Mouse (Mus musculus): ENCODE results near the gene Gm2042. TPM values are rescaled to one million over a fixed set of nuclear protein-coding genes. Genes with fewer than 3 reads are reported as not detected.

Gm2042 gene
- polyA plus RNA-seq (2014; fragmentation: Illumina TruSeq; extraction: RNeasy Lipid Tissue Mini Kit (QIAGEN cat#74804)) = 95.4 TPM

DNA sequence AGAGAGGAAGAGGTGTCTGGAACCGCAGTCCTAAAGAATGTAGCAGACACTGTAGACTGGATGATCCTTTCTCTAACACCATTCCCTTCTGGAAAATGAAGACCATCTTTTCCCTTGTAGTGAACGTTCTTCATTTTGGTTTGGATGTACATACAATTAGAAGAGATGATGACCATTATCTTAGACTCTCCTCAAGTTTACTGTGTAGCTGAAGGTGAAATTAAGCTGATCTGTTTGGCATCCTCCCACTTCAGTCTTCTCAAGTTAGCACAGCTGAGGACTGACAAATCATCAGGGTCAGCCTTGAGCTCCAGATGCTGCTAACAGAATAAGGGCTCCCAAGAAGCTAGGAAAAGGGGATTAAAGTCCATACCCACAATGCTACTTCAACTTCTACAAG lies at the start of gene Gm2042:
Gm2042 (plus strand) TSS at position 301 of the 400 bp plus-strand sequence.

DNA sequence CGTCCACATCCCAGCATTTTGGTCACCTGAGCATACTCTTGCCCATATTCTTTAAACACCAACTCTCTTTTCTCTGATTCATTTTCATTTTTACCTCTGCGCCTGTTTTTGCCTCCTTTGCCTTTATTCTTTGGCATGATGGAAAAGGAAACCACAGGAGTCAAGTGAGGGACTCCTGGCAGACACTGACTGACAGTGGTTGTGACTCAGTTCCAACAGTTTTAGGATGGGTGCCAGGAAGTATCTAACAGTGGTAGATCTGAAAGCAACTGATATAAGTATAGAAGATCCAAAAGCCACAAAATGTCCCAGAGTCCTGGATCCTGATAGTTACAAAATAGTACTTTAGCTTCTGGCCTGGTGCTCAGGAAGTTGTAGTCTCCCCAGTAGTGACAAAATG lies 34.2 kb upstream of the Gm2042 start, which contains the start of gene Gm2035:
Gm2035 (minus strand) TSS at position 137 of the 400 bp plus-strand sequence.

Other genes with a start within 250 kb of the Gm2042 start
- not detected for gene Gm21319, start 178.3 kb upstream of the Gm2042 start, polyA plus RNA-seq (2014; fragmentation: Illumina TruSeq; extraction: RNeasy Lipid Tissue Mini Kit (QIAGEN cat#74804))
- gene Gm21936, start 158.6 kb upstream of the Gm2042 start, polyA plus RNA-seq (2014; fragmentation: Illumina TruSeq; extraction: RNeasy Lipid Tissue Mini Kit (QIAGEN cat#74804)) = not detected
- gene BB287469, start 137.5 kb upstream of the Gm2042 start, polyA plus RNA-seq (2014; fragmentation: Illumina TruSeq; extraction: RNeasy Lipid Tissue Mini Kit (QIAGEN cat#74804)) = not detected
- not detected for gene Gm2001, start 111.7 kb upstream of the Gm2042 start, polyA plus RNA-seq (2014; fragmentation: Illumina TruSeq; extraction: RNeasy Lipid Tissue Mini Kit (QIAGEN cat#74804))
- gene Gm2016, start 80.0 kb upstream of the Gm2042 start, polyA plus RNA-seq (2014; fragmentation: Illumina TruSeq; extraction: RNeasy Lipid Tissue Mini Kit (QIAGEN cat#74804)) = not detected
- not detected for gene Gm2022, start 58.7 kb upstream of the Gm2042 start, polyA plus RNA-seq (2014; fragmentation: Illumina TruSeq; extraction: RNeasy Lipid Tissue Mini Kit (QIAGEN cat#74804))
- gene Gm2035, start 34.2 kb upstream of the Gm2042 start, polyA plus RNA-seq (2014; fragmentation: Illumina TruSeq; extraction: RNeasy Lipid Tissue Mini Kit (QIAGEN cat#74804)) = not detected
- gene Gm2075, start 57.8 kb downstream of the Gm2042 start, polyA plus RNA-seq (2014; fragmentation: Illumina TruSeq; extraction: RNeasy Lipid Tissue Mini Kit (QIAGEN cat#74804)) = not detected
- not detected for gene Gm6803, start 64.7 kb downstream of the Gm2042 start, polyA plus RNA-seq (2014; fragmentation: Illumina TruSeq; extraction: RNeasy Lipid Tissue Mini Kit (QIAGEN cat#74804))
- gene Gm2056, start 72.9 kb downstream of the Gm2042 start, polyA plus RNA-seq (2014; fragmentation: Illumina TruSeq; extraction: RNeasy Lipid Tissue Mini Kit (QIAGEN cat#74804)) = not detected
- gene Gm16368, start 129.6 kb downstream of the Gm2042 start, polyA plus RNA-seq (2014; fragmentation: Illumina TruSeq; extraction: RNeasy Lipid Tissue Mini Kit (QIAGEN cat#74804)) = not detected
- 75.3 TPM for gene Gm10436, start 228.0 kb downstream of the Gm2042 start, polyA plus RNA-seq (2014; fragmentation: Illumina TruSeq; extraction: RNeasy Lipid Tissue Mini Kit (QIAGEN cat#74804))